Mouse (Mus musculus) small intestine, adult 2 months (tissue): ENCODE results near the gene Aprt. TPM values are rescaled to one million over a fixed set of nuclear protein-coding genes. Genes with fewer than 3 reads are reported as not detected.

Experiments used
- H3K27ac ChIP-seq: fragments of 200-500 bp; 2 replicates; pipeline ENCODE4 v1.5.1; 2012; ENCODE audit warnings: low read depth, low read length, control low read depth, inconsistent platforms; ENCODE audit not compliant: insufficient read depth
- H3K27me3 ChIP-seq: fragments of 200-500 bp; 2 replicates; pipeline ENCODE4 v1.6.1; 2012; ENCODE audit warnings: mild to moderate bottlenecking, moderate library complexity, low read length, inconsistent platforms; ENCODE audit not compliant: control insufficient read depth, insufficient read depth
- H3K36me3 ChIP-seq: fragments of 200-500 bp; 2 replicates; pipeline ENCODE4 v1.6.1; 2012; ENCODE audit warnings: mild to moderate bottlenecking, low read length, control low read depth, inconsistent platforms; ENCODE audit not compliant: control insufficient read depth, insufficient read depth
- H3K4me1 ChIP-seq: fragments of 200-500 bp; 2 replicates; pipeline ENCODE4 v1.6.1; 2012; ENCODE audit warnings: low read length, inconsistent platforms, mixed read lengths; ENCODE audit not compliant: control insufficient read depth, insufficient read depth, insufficient read length
- H3K4me3 ChIP-seq: fragments of 200-500 bp; 2 replicates; pipeline ENCODE4 v1.5.1; 2012; ENCODE audit warnings: low read depth, mild to moderate bottlenecking, control low read depth, inconsistent platforms, low read length, moderate library complexity
- CTCF ChIP-seq: fragments of 200-500 bp; IDR thresholded peaks from 2 replicates; pipeline ENCODE4 v1.5.1; 2012; ENCODE audit warnings: low read depth, mild to moderate bottlenecking, control low read depth, inconsistent platforms, low read length, moderate library complexity, mixed read lengths; ENCODE audit not compliant: insufficient replicate concordance, insufficient read length; ENCODE audit errors: extremely low read depth
- POLR2A ChIP-seq: fragments of 200-500 bp; IDR thresholded peaks from 2 replicates; pipeline ENCODE4 v1.6.1; 2012; ENCODE audit warnings: low read depth, mild to moderate bottlenecking, control low read depth, inconsistent platforms, low read length, moderate library complexity
- WGBS: fragments of 180-500 bp; shearing (Covaris S2); methylation state at CpG from one replicate; pipeline ENCODE4 v1.1.7; 2018; 5-methylcytosine and 5-hydroxymethylcytosine counted together
- polyA plus RNA-seq: library from polyadenylated mRNA; depleted of rRNA; stranded (reverse); fragments of >200 nt; gene quantifications from 2 replicates; pipeline ENCODE4 v1.2.3, GENCODE M21; 2012

The Aprt gene
- polyA plus RNA-seq, 1 experiment = 537 TPM

DNA sequence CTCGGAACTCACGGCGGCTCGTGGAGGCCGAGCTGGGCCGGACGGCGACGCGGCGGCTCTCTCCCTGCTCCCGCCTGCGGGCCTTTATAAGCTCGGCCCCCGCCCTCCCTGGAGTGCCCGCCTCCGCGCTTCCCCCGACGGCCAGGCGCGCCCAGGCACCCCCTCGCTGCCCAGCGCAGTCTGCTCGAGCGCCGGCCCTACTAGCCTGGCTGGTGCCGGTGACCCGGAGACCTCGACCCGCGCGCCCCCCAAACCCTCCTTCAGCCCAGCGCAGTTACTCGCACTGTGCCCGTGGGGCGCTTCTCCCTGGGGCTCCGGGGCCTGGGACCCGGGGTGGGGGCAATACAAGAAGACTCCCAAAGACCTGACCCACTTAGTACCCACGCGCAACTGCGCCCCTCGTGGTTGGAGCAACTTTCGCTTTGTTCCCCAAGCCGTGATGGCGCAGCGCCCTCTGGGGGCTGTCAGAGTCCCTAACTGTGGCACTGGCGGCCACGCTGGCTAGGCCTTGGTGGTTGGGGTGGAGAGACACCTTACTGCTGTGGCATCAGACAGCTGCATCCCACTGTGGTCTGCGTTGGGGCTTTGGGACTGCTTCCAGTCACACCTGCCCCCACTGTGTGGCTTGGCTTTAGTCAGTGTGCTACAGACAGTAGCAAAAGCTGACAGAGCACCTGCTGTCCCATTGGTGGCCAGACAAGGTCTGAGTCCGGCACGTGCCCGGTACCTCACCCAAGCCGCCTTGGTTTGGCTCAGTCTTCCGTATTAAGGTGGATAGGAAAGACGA, 25.3 kb downstream of the Aprt start, which contains the start of gene Piezo1:
Gene Piezo1, minus strand, starts transcription at position 65 of the 787 bp plus-strand sequence.
- TF ChIP-seq POLR2A (peak; percentile 63; the same call in 1 of the 2 replicates), CTCF (peak; percentile 100)
- Histone ChIP-seq H3K4me3 (peak within 1 kb of the TSS; percentile 93), H3K27me3 (no peaks in the 10 kb centered on the region), H3K27ac (peak within 1 kb of the TSS; percentile 38), H3K36me3 (no peaks in the 10 kb centered on the region), H3K4me1 (peaks cover 7% of the 10 kb centered on the region)
- 9% methylated on average over 56 of the region's 56 CpGs for WGBS

DNA sequence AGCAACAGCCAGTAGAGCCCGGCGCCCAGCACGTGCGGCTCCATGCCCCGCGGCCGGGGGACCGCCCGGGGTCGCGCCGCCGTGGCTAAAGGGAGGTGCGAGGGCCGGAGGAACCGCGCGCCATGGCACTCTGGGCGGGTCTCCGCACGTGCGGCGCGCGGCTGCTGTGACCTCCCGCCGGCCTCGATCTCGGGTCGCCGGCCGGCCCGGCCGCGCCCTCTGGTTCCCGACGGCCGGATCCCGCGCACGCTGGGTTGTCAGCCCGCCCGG, 25.8 kb downstream of the Aprt start:
- Histone ChIP-seq H3K36me3 (no peaks in the 10 kb centered on the region), H3K27me3 (no peaks in the 10 kb centered on the region), H3K27ac (peak overlapping the region; percentile 38; the same call in 1 of the 2 replicates), H3K4me1 (peaks cover 10% of the 10 kb centered on the region), H3K4me3 (peak overlapping the region; percentile 93)
- WGBS = under 1% methylated on average over 43 of the region's 43 CpGs
- no peak for TF ChIP-seq CTCF
- TF ChIP-seq POLR2A = no peak

DNA sequence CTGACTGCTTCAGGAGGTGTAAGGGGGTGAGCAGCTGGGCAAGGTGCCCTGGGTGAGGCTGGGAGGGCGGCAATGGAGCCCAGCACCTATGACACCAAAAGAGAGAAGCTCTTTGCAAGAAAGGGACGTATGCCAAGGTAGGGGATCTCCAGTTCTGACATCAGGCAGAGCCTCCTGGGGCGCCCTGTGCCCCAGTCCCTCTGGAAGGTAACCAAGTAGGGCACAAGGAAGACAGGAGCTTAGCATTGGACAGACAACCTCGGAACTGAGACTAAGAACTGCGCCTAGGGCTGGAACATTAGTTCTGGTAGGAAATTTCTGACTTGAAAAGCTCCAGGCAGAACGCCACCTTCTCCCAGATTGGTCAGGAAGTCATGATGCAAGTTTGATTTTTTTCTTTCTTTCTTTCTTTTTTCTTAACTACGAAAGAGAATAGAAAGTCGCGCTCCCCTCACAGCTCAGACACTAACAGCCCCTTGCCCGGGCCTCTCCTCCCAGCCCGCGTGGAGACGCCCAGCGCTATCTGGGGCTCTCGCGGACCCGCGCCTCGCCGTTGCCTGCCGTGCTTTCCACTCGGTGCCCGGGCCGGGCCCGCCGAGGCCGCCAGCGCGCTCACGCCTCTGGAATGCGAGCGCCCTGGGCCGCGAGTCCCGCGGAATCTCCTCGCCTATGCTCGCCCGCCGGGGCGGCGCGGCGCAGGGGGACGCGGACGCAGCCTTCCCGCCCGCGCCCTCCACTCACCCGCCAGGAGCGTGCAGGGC, 26.3 kb downstream of the Aprt start:
- WGBS = 6% methylated on average over 52 of the region's 52 CpGs
- Histone ChIP-seq H3K36me3 (no peaks in the 10 kb centered on the region), H3K4me3 (peak overlapping the region; percentile 93), H3K4me1 (peaks cover 10% of the 10 kb centered on the region), H3K27me3 (no peaks in the 10 kb centered on the region), H3K27ac (peak overlapping the region; percentile 38)
- TF ChIP-seq POLR2A = no peak
- no peak for TF ChIP-seq CTCF

DNA sequence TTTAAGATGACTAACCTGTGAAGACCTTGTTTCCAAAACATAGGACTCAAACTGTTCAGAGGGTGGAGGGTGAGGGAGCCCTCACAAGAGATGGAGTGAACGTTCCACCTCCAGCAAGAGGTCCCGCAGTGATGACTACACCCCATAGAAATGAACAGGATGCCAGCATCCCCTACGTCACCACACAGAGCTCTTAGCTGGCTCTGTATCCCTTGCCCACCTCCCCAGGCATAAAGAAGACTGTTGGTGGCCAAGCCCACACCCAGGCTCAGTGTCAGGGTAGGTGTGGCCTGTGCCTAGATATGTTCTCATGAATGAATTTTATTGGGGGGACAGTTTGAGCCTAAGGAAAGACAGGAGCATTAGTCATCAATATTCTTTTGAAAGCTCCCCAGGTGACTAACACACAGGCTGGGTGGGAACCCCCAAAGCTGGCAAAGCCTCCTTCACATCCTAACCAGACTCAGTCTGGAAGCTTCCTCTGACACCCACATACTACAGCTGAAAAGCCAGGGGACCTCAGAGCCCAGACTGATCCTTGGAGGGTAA, 27.7 kb downstream of the Aprt start:
- Histone ChIP-seq H3K4me1 (peaks cover 10% of the 10 kb centered on the region), H3K27ac (peak overlapping the region; percentile 46; the same call in 1 of the 2 replicates), H3K36me3 (no peaks in the 10 kb centered on the region), H3K27me3 (no peaks in the 10 kb centered on the region), H3K4me3 (no peak overlapping the region)
- 81% methylated on average over 3 of the region's 3 CpGs for WGBS
- TF ChIP-seq CTCF (no peak), POLR2A (no peak)

DNA sequence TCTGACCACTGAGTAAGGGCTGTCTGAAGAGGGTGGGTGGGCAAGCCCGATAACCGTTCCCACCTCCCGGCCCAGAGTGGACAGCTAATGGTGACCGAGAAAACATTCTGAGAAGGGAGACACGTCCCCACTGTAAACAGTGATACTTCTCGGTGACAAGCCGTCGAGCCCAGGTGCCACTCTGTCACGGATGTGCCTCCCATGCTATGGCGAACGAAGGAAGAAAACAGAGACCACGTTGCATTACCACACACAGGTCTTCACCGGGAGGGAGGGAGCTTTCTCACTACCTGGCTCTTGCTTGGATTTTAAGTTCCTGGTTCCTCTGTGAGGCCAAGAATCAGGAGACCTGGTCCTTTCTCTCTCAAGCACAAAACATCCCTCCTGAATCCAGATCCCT, 28.4 kb downstream of the Aprt start:
- H3K36me3 ChIP-seq = no peaks in the 10 kb centered on the region
- no peaks in the 10 kb centered on the region for H3K27me3 ChIP-seq
- peaks cover 10% of the 10 kb centered on the region for H3K4me1 ChIP-seq
- peak overlapping the region; percentile 46; the same call in 1 of the 2 replicates for H3K27ac ChIP-seq
- 73% methylated on average over 13 of the region's 13 CpGs for WGBS
- no peak for TF ChIP-seq POLR2A
- TF ChIP-seq CTCF = no peak
- no peak overlapping the region for H3K4me3 ChIP-seq

DNA sequence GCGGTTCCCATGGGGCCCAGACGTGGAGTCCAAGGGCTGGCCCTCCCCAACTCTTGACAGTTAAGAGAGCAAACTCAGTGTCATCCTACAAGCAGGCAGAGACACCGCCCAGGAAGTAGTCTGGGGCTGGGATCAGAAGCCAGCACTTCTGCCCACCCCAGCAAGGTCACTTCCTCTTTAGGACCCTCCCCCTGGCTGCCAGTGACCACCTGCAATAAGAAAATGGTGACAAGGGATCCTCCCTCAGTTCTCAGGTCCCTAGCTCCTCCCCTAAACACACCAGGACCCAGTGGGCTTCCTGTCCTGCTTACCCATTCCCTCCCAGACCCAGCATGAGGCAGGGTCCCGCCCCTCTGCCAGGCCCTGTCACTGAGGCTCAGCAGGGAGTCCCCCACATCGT, 28.9 kb downstream of the Aprt start:
- 50% methylated on average over 5 of the region's 5 CpGs for WGBS
- H3K27me3 ChIP-seq = no peaks in the 10 kb centered on the region
- H3K4me1 ChIP-seq = peaks cover 10% of the 10 kb centered on the region
- no peaks in the 10 kb centered on the region for H3K36me3 ChIP-seq
- H3K27ac ChIP-seq = peak overlapping the region; percentile 46; the same call in 1 of the 2 replicates
- TF ChIP-seq CTCF = no peak
- TF ChIP-seq POLR2A = no peak
- H3K4me3 ChIP-seq = no peak overlapping the region

DNA sequence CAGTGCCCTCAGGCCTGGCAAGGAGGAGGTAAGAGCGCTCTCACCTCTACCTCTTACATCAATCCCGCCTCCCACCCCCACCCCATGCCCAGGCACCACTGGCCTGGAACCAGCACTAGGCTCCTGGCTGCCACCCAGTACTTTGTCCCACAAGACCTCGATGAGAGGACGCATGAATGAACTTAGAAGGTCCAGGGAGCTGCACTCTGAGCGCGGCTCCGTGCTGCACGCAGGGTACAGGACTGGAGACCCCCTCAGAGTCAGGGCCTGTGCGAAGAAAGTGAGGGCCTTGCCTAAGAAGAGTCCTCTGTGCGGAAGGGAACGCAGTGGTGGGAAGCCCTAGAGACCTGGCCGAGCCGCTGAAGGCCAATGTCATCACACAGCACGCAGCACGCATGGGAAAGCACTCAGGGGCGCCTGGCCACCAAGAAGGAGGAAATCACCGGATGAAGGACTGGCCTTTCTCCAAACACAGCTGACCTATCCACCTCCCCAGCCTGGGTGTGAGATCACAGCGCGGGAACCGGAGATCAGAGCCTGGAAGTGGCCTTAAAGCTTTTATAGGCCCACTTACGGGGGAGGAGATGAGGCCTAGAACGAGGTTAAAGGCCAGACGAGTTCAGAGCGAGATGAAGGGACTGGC, 29.8 kb downstream of the Aprt start:
- no peaks in the 10 kb centered on the region for H3K36me3 ChIP-seq
- 77% methylated on average over 24 of the region's 24 CpGs for WGBS
- H3K4me3 ChIP-seq = no peak overlapping the region; the same call in 1 of the 2 replicates
- H3K4me1 ChIP-seq = peaks cover 10% of the 10 kb centered on the region
- peak overlapping the region; percentile 40; the same call in 1 of the 2 replicates for H3K27ac ChIP-seq
- H3K27me3 ChIP-seq = no peaks in the 10 kb centered on the region
- TF ChIP-seq CTCF = no peak
- no peak for TF ChIP-seq POLR2A
